Mouse (Mus musculus): ENCODE measurements around the gene Ap1g1. TPM values are rescaled to one million over a fixed set of nuclear protein-coding genes. Genes with fewer than 3 reads are reported as not detected.
A peak's percentile ranks its signal among the peaks of the same experiment; 100 is the strongest.
"Not testable (repeated sequence)": the region's sequence is repeated elsewhere in the genome, so short reads cannot be mapped to it uniquely, and the experiment has no call there.

The Ap1g1 gene
- polyA plus RNA-seq, 1 experiment from 2014 or later, result 42.5 TPM

GRCm38 (mm10) chr8:109868680-109869361, 90.5 kb downstream of the Ap1g1 start:
- DNase-seq (ENCODE audit: low spot score) (peak; percentile 61), ATAC-seq (replicated peaks; ENCODE audit: insufficient number of reproducible peaks, low FRiP score, low TSS enrichment, low read depth) (peak; percentile 75; the same call in 1 of the 2 replicates)
- Histone ChIP-seq H3K4me1 (ENCODE audit: control insufficient read depth, insufficient read depth, low read length) (no peaks in the 10 kb centered on the region), H3K36me3 (replicated peaks; ENCODE audit: control insufficient read depth, insufficient read depth, low read depth, low read length) (no peaks in the 10 kb centered on the region), H3K4me3 (ENCODE audit: low read depth, low read length) (peak overlapping the region; percentile 71), H3K9me3 (replicated peaks; ENCODE audit: control insufficient read depth, low read length) (no peaks in the 10 kb centered on the region), H3K4me2 (ENCODE audit: low read depth, low read length) (peak overlapping the region; percentile 81), H3K27ac (replicated peaks; ENCODE audit: low read depth, low read length) (peak overlapping the region; percentile 91), H3K9ac (replicated peaks; ENCODE audit: low read length) (peak overlapping the region; percentile 82), H3K27me3 (ENCODE audit: control insufficient read depth, insufficient read depth, low read length) (no peaks in the 10 kb centered on the region)
- WGBS, result under 1% methylated on average over 56 of the region's 78 CpGs

GRCm38 (mm10) chr8:109871056-109871455, 92.7 kb downstream of the Ap1g1 start:
- Histone ChIP-seq H3K4me2 (ENCODE audit: low read depth, low read length) (no peak overlapping the region), H3K4me1 (ENCODE audit: control insufficient read depth, insufficient read depth, low read length) (no peaks in the 10 kb centered on the region), H3K27ac (replicated peaks; ENCODE audit: low read depth, low read length) (no peak overlapping the region), H3K9ac (replicated peaks; ENCODE audit: low read length) (no peak overlapping the region), H3K4me3 (ENCODE audit: low read depth, low read length) (no peak overlapping the region), H3K27me3 (ENCODE audit: control insufficient read depth, insufficient read depth, low read length) (no peaks in the 10 kb centered on the region), H3K9me3 (replicated peaks; ENCODE audit: control insufficient read depth, low read length) (no peaks in the 10 kb centered on the region), H3K36me3 (replicated peaks; ENCODE audit: control insufficient read depth, insufficient read depth, low read depth, low read length) (no peaks in the 10 kb centered on the region)
- WGBS, result 77% methylated on average over 1 of the region's 1 CpGs
- DNase-seq (ENCODE audit: low spot score), result no peak
- ATAC-seq (replicated peaks; ENCODE audit: insufficient number of reproducible peaks, low FRiP score, low TSS enrichment, low read depth), result no peak

GRCm38 (mm10) chr8:109873800-109874199, 95.4 kb downstream of the Ap1g1 start:
- not testable (repeated sequence) for H3K4me3 ChIP-seq (ENCODE audit: low read depth, low read length); H3K36me3 ChIP-seq (replicated peaks; ENCODE audit: control insufficient read depth, insufficient read depth, low read depth, low read length); DNase-seq (ENCODE audit: low spot score); H3K4me2 ChIP-seq (ENCODE audit: low read depth, low read length); H3K27ac ChIP-seq (replicated peaks; ENCODE audit: low read depth, low read length); ATAC-seq (replicated peaks; ENCODE audit: insufficient number of reproducible peaks, low FRiP score, low TSS enrichment, low read depth); H3K4me1 ChIP-seq (ENCODE audit: control insufficient read depth, insufficient read depth, low read length); H3K27me3 ChIP-seq (ENCODE audit: control insufficient read depth, insufficient read depth, low read length); H3K9ac ChIP-seq (replicated peaks; ENCODE audit: low read length); H3K9me3 ChIP-seq (replicated peaks; ENCODE audit: control insufficient read depth, low read length)
- 93% methylated on average over 3 of the region's 3 CpGs for WGBS

GRCm38 (mm10) chr8:109880012-109880662, 101.8 kb downstream of the Ap1g1 start:
- 89% methylated on average over 5 of the region's 5 CpGs for WGBS
- DNase-seq (ENCODE audit: low spot score), result no peak
- H3K36me3 ChIP-seq (replicated peaks; ENCODE audit: control insufficient read depth, insufficient read depth, low read depth, low read length), result no peaks in the 10 kb centered on the region
- no peaks in the 10 kb centered on the region for H3K9me3 ChIP-seq (replicated peaks; ENCODE audit: control insufficient read depth, low read length)
- no peaks in the 10 kb centered on the region for H3K4me1 ChIP-seq (ENCODE audit: control insufficient read depth, insufficient read depth, low read length)
- no peak overlapping the region for H3K4me3 ChIP-seq (ENCODE audit: low read depth, low read length)
- H3K27ac ChIP-seq (replicated peaks; ENCODE audit: low read depth, low read length), result no peak overlapping the region
- H3K9ac ChIP-seq (replicated peaks; ENCODE audit: low read length), result no peak overlapping the region
- ATAC-seq (replicated peaks; ENCODE audit: insufficient number of reproducible peaks, low FRiP score, low TSS enrichment, low read depth), result no peak
- no peak overlapping the region for H3K4me2 ChIP-seq (ENCODE audit: low read depth, low read length)
- H3K27me3 ChIP-seq (ENCODE audit: control insufficient read depth, insufficient read depth, low read length), result no peaks in the 10 kb centered on the region

DNA sequence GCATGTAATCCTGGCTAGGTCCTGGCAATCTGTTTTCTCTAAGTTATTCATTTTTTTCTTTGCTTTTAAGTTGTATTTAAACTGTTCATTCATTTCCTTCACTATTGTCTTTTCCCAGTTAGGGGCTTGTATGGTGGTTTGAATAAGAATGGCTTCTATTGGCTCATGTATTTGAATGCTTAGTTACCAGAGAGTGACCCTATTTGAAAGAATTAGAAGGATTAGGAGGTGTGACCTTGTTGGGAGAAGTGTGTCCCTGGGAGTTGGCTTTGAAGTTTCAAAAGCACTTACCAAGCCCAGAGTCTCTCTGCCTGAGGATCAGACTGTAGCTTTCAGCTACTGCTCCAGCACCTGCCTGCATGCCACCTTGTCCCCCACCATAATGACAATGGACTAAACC, 106.9 kb downstream of the Ap1g1 start:
- H3K36me3 ChIP-seq (replicated peaks; ENCODE audit: control insufficient read depth, insufficient read depth, low read depth, low read length), result no peaks in the 10 kb centered on the region
- no peak overlapping the region for H3K9ac ChIP-seq (replicated peaks; ENCODE audit: low read length)
- ATAC-seq (replicated peaks; ENCODE audit: insufficient number of reproducible peaks, low FRiP score, low TSS enrichment, low read depth) (no peak), DNase-seq (ENCODE audit: low spot score) (no peak)
- no peak overlapping the region for H3K4me3 ChIP-seq (ENCODE audit: low read depth, low read length)
- no peaks in the 10 kb centered on the region for H3K27me3 ChIP-seq (ENCODE audit: control insufficient read depth, insufficient read depth, low read length)
- no peaks in the 10 kb centered on the region for H3K9me3 ChIP-seq (replicated peaks; ENCODE audit: control insufficient read depth, low read length)
- H3K27ac ChIP-seq (replicated peaks; ENCODE audit: low read depth, low read length), result no peak overlapping the region
- no peak overlapping the region for H3K4me2 ChIP-seq (ENCODE audit: low read depth, low read length)
- H3K4me1 ChIP-seq (ENCODE audit: control insufficient read depth, insufficient read depth, low read length), result no peaks in the 10 kb centered on the region

DNA sequence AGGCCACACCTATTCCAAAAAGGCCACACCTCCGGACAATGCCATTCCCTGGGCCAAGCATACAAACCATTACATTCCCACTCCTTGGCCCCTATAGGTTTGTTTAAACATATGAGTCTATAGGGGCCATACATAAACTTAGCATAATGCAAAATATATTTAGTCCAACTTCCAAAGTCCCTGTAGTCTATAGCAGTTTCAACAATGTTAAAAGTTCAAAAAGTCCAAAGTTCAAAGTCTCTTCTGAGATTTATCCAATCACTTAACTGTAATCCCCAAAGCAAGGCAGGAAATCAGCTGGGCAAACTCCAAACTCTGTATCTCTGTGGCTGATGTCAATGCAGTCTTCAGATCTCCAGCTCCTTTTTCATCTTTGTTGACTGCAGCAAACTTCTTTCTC, 110.9 kb downstream of the Ap1g1 start:
- H3K9me3 ChIP-seq (replicated peaks; ENCODE audit: control insufficient read depth, low read length), result no peaks in the 10 kb centered on the region
- 88% methylated on average over 1 of the region's 1 CpGs for WGBS
- H3K36me3 ChIP-seq (replicated peaks; ENCODE audit: control insufficient read depth, insufficient read depth, low read depth, low read length), result no peaks in the 10 kb centered on the region

GRCm38 (mm10) chr8:109890794-109891585, 112.6 kb downstream of the Ap1g1 start:
- Histone ChIP-seq H3K9ac (replicated peaks; ENCODE audit: low read length) (no peak overlapping the region), H3K9me3 (replicated peaks; ENCODE audit: control insufficient read depth, low read length) (no peaks in the 10 kb centered on the region), H3K4me1 (ENCODE audit: control insufficient read depth, insufficient read depth, low read length) (no peaks in the 10 kb centered on the region), H3K4me2 (ENCODE audit: low read depth, low read length) (no peak overlapping the region), H3K27me3 (ENCODE audit: control insufficient read depth, insufficient read depth, low read length) (no peaks in the 10 kb centered on the region), H3K36me3 (replicated peaks; ENCODE audit: control insufficient read depth, insufficient read depth, low read depth, low read length) (no peaks in the 10 kb centered on the region), H3K4me3 (ENCODE audit: low read depth, low read length) (no peak overlapping the region), H3K27ac (replicated peaks; ENCODE audit: low read depth, low read length) (no peak overlapping the region)
- WGBS, result 89% methylated on average over 3 of the region's 3 CpGs
- ATAC-seq (replicated peaks; ENCODE audit: insufficient number of reproducible peaks, low FRiP score, low TSS enrichment, low read depth), result no peak
- DNase-seq (ENCODE audit: low spot score), result no peak

More for the DNA sequence above, 110.9 kb downstream of the Ap1g1 start:
- no peak overlapping the region for H3K27ac ChIP-seq (replicated peaks; ENCODE audit: low read depth, low read length)
- H3K4me1 ChIP-seq (ENCODE audit: control insufficient read depth, insufficient read depth, low read length), result no peaks in the 10 kb centered on the region
- no peak for DNase-seq (ENCODE audit: low spot score)
- H3K9ac ChIP-seq (replicated peaks; ENCODE audit: low read length), result no peak overlapping the region
- ATAC-seq (replicated peaks; ENCODE audit: insufficient number of reproducible peaks, low FRiP score, low TSS enrichment, low read depth), result no peak
- H3K4me3 ChIP-seq (ENCODE audit: low read depth, low read length), result no peak overlapping the region
- no peaks in the 10 kb centered on the region for H3K27me3 ChIP-seq (ENCODE audit: control insufficient read depth, insufficient read depth, low read length)
- no peak overlapping the region for H3K4me2 ChIP-seq (ENCODE audit: low read depth, low read length)

- Histone ChIP-seq H3K4me2 (ENCODE audit: low read depth, low read length) (no peak overlapping the region), H3K9me3 (replicated peaks; ENCODE audit: control insufficient read depth, low read length) (no peaks in the 10 kb centered on the region), H3K36me3 (replicated peaks; ENCODE audit: control insufficient read depth, insufficient read depth, low read depth, low read length) (no peaks in the 10 kb centered on the region), H3K9ac (replicated peaks; ENCODE audit: low read length) (no peak overlapping the region), H3K4me3 (ENCODE audit: low read depth, low read length) (no peak overlapping the region), H3K27ac (replicated peaks; ENCODE audit: low read depth, low read length) (no peak overlapping the region), H3K27me3 (ENCODE audit: control insufficient read depth, insufficient read depth, low read length) (no peaks in the 10 kb centered on the region), H3K4me1 (ENCODE audit: control insufficient read depth, insufficient read depth, low read length) (no peaks in the 10 kb centered on the region)
- DNase-seq (ENCODE audit: low spot score), result no peak
- WGBS, result 91% methylated on average over 1 of the region's 1 CpGs
- no peak for ATAC-seq (replicated peaks; ENCODE audit: insufficient number of reproducible peaks, low FRiP score, low TSS enrichment, low read depth)
Observed at GRCm38 (mm10) chr8:109894636-109895035, 116.3 kb downstream of the Ap1g1 start.

Measured in embryonic facial prominence, embryonic 11.5 days (tissue).